Mouse (Mus musculus): ENCODE results near the gene Bpifa6. TPM values are rescaled to one million over a fixed set of nuclear protein-coding genes. Genes with fewer than 3 reads are reported as not detected.

The Bpifa6 gene
- not detected in 2 replicates for polyA plus RNA-seq (2014; fragmentation: Nextera tagmentation; extraction: Ambion mirVana)

DNA sequence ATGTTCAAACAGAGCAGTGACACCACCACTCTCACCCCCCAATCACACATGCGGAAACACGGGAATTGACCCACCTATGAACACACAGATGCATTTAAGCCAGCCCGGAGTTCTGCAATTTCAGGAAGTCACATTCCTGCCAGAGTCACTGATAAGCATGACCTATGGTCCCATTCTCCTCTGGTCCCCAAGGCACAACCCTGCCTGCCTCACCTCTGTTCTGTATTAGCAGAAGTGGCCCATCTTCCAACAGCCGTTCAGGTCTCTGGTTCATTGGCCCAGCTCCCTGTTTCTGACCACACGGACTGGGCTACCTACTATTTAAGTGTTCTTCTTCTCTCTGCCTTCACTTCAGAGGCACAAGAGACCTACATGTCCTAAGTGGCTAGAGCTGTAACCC, at the start of gene Bpifa6:
Bpifa6 (plus strand) TSS at position 364 of the 400 bp plus-strand sequence.
- ATAC-seq (ENCODE audit: low FRiP score) (no peak), DNase-seq (ENCODE audit: low spot score) (no peak)
- Histone ChIP-seq H3K9ac (no peak within 1 kb of the TSS), H3K9me3 (ENCODE audit: control insufficient read depth, low read length) (no peaks in the 10 kb centered on the region), H3K4me1 (replicated peaks; ENCODE audit: control insufficient read depth, insufficient read depth, low read length) (no peaks in the 10 kb centered on the region), H3K4me2 (replicated peaks) (no peak within 1 kb of the TSS), H3K4me3 (replicated peaks; ENCODE audit: low read length) (no peak within 1 kb of the TSS), H3K27ac (no peak within 1 kb of the TSS), H3K27me3 (ENCODE audit: control insufficient read depth, insufficient read depth, low read length) (no peaks in the 10 kb centered on the region), H3K36me3 (replicated peaks; ENCODE audit: control insufficient read depth, insufficient read depth) (no peaks in the 10 kb centered on the region)
- WGBS, result 91% methylated on average over 5 of the region's 5 CpGs

DNA sequence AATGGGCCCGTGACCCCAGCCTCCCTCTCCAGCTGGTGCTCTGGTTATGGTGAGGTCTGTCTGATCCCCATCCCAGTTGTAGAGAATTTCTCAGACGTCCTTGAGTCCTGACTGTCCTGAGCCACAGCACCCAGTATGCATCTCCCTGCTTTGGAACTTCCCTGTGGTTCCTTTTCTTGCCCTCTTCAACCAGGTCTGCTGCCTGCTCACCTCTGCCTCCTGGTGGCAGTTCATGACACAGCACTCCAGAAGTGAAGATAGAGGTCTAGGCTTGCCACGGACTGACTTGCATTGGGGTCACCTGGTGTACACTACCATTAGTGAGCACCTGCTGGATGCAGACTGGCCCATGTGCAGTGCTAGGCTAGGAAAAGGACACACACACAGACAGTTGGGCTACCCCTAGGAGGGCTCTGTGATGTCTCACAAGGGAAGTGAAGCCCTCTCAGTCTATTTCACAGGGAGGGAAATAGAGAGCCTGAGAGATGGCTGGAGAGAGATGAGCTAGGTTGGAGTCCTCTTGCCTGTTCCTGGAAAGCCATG, 44.8 kb upstream of the Bpifa6 start:
- ATAC-seq (ENCODE audit: low FRiP score) (no peak), DNase-seq (ENCODE audit: low spot score) (peak; percentile 63)
- H3K4me1 ChIP-seq (replicated peaks; ENCODE audit: control insufficient read depth, insufficient read depth, low read length), result peaks cover 7% of the 10 kb centered on the region

DNA sequence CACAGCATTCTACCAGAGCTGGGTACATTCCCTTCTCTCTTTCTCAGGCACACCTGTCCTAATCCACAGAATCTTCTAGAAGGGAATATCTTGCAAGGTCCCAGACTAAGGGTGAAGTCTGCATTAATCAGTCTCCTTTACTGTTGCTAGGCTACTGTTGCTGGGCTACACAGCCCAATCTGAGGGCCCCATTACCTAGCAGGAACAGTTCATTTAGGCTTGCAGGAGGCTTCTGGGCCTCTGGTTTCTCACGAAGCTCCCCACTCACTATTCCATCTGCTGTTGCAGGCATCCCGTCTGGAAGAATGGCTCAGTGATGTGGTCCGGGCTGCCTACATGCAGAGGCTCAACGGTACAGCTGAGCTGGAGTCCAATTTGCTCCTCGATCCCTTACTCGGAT, 43.6 kb upstream of the Bpifa6 start:
- Histone ChIP-seq H3K4me2 (replicated peaks) (no peak overlapping the region), H3K36me3 (replicated peaks; ENCODE audit: control insufficient read depth, insufficient read depth) (no peaks in the 10 kb centered on the region), H3K27me3 (ENCODE audit: control insufficient read depth, insufficient read depth, low read length) (no peaks in the 10 kb centered on the region), H3K9ac (no peak overlapping the region), H3K4me1 (replicated peaks; ENCODE audit: control insufficient read depth, insufficient read depth, low read length) (peaks cover 7% of the 10 kb centered on the region), H3K4me3 (replicated peaks; ENCODE audit: low read length) (no peak overlapping the region), H3K9me3 (ENCODE audit: control insufficient read depth, low read length) (no peaks in the 10 kb centered on the region), H3K27ac (no peak overlapping the region)
- ATAC-seq (ENCODE audit: low FRiP score), result 0 out of 2 replicates have a peak, but pooled peaks have one; percentile 59
- WGBS, result 46% methylated on average over 6 of the region's 6 CpGs
- no peak for DNase-seq (ENCODE audit: low spot score)

More for the DNA sequence above, 44.8 kb upstream of the Bpifa6 start:
- Histone ChIP-seq H3K9ac (no peak overlapping the region), H3K27ac (no peak overlapping the region), H3K27me3 (ENCODE audit: control insufficient read depth, insufficient read depth, low read length) (no peaks in the 10 kb centered on the region), H3K36me3 (replicated peaks; ENCODE audit: control insufficient read depth, insufficient read depth) (no peaks in the 10 kb centered on the region), H3K9me3 (ENCODE audit: control insufficient read depth, low read length) (no peaks in the 10 kb centered on the region), H3K4me2 (replicated peaks) (no peak overlapping the region), H3K4me3 (replicated peaks; ENCODE audit: low read length) (no peak overlapping the region)
- 41% methylated on average over 3 of the region's 3 CpGs for whole genome bisulfite sequencing

DNA sequence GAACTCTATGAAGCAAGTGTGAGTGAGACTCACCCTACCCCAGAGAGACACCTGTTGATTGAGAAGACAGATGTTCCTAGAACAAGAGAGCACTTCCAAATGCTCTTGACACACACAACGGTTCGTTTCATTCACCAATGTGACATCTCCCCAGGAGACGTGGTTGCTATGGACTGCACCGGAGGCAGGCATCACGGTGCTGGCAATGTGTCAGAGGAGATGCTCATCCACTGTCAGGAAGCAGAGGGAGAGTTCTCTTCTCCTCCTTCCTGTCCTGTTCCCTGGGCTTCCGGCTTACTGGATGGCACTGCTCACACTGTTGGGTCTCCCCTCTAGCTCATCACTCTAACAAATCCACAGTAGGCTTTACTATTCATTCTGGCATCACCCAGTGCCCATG, 41.4 kb upstream of the Bpifa6 start:
- H3K27me3 ChIP-seq (ENCODE audit: control insufficient read depth, insufficient read depth, low read length), result no peaks in the 10 kb centered on the region
- 51% methylated on average over 6 of the region's 6 CpGs for WGBS
- H3K9me3 ChIP-seq (ENCODE audit: control insufficient read depth, low read length), result no peaks in the 10 kb centered on the region
- no peak overlapping the region for H3K27ac ChIP-seq
- DNase-seq (ENCODE audit: low spot score) (no peak), ATAC-seq (ENCODE audit: low FRiP score) (no peak)
- no peaks in the 10 kb centered on the region for H3K36me3 ChIP-seq (replicated peaks; ENCODE audit: control insufficient read depth, insufficient read depth)
- no peak overlapping the region for H3K4me3 ChIP-seq (replicated peaks; ENCODE audit: low read length)
- H3K4me1 ChIP-seq (replicated peaks; ENCODE audit: control insufficient read depth, insufficient read depth, low read length), result peaks cover 7% of the 10 kb centered on the region
- no peak overlapping the region for H3K4me2 ChIP-seq (replicated peaks)
- H3K9ac ChIP-seq, result no peak overlapping the region

DNA sequence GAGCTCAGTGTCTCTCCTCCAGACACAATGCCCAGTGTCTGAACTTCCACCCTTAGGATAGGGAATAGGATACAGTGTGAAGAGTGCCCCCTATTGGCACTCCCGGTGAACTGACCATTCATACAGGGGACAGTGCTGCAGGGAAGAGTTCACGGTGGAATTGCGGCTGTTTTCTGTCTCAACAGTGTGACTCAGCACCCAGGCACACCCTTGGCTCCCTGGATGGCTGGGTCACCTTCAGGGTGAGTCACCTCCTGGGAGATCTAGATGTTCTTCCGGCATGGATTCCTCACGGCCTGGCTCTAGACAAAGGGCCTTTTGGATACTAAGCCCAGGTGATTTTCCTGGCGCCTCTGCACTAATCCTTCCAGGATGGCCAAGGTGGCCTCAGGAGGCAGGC, 39.4 kb upstream of the Bpifa6 start:
- ATAC-seq (ENCODE audit: low FRiP score), result no peak
- Histone ChIP-seq H3K27ac (no peak overlapping the region), H3K4me1 (replicated peaks; ENCODE audit: control insufficient read depth, insufficient read depth, low read length) (peaks cover 7% of the 10 kb centered on the region), H3K4me3 (replicated peaks; ENCODE audit: low read length) (no peak overlapping the region), H3K9me3 (ENCODE audit: control insufficient read depth, low read length) (no peaks in the 10 kb centered on the region), H3K4me2 (replicated peaks) (no peak overlapping the region), H3K27me3 (ENCODE audit: control insufficient read depth, insufficient read depth, low read length) (no peaks in the 10 kb centered on the region), H3K36me3 (replicated peaks; ENCODE audit: control insufficient read depth, insufficient read depth) (no peaks in the 10 kb centered on the region), H3K9ac (no peak overlapping the region)
- no peak for DNase-seq (ENCODE audit: low spot score)
- WGBS, result 94% methylated on average over 6 of the region's 6 CpGs

DNA sequence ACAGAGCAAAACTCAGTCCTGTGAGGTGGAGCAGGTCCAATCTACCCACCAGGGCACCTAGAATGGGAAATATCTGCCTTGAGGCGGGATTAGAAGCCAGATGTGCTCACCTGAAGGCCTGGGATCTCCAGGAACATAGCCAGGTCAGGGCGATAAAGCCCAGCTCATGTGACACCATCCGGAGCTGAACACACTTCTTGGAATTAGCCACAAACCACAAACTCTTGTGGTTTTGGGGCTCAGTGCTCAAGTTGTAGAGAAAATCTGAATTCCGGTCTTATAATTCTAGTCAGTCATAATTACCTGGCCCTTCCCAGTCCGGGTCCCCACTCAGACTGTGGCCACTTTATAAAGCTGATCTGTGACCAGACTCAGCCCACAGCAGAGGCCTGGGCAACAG, 36.9 kb upstream of the Bpifa6 start, which contains the start of gene Bpifb4:
Bpifb4 (plus strand) TSS at position 370 of the 400 bp plus-strand sequence.
- Histone ChIP-seq H3K27me3 (ENCODE audit: control insufficient read depth, insufficient read depth, low read length) (no peaks in the 10 kb centered on the region), H3K4me2 (replicated peaks) (no peak within 1 kb of the TSS), H3K9me3 (ENCODE audit: control insufficient read depth, low read length) (no peaks in the 10 kb centered on the region), H3K36me3 (replicated peaks; ENCODE audit: control insufficient read depth, insufficient read depth) (no peaks in the 10 kb centered on the region), H3K4me3 (replicated peaks; ENCODE audit: low read length) (no peak within 1 kb of the TSS), H3K9ac (no peak within 1 kb of the TSS), H3K27ac (no peak within 1 kb of the TSS), H3K4me1 (replicated peaks; ENCODE audit: control insufficient read depth, insufficient read depth, low read length) (no peaks in the 10 kb centered on the region)
- DNase-seq (ENCODE audit: low spot score) (no peak), ATAC-seq (ENCODE audit: low FRiP score) (no peak)
- WGBS, result 93% methylated on average over 5 of the region's 5 CpGs

DNA sequence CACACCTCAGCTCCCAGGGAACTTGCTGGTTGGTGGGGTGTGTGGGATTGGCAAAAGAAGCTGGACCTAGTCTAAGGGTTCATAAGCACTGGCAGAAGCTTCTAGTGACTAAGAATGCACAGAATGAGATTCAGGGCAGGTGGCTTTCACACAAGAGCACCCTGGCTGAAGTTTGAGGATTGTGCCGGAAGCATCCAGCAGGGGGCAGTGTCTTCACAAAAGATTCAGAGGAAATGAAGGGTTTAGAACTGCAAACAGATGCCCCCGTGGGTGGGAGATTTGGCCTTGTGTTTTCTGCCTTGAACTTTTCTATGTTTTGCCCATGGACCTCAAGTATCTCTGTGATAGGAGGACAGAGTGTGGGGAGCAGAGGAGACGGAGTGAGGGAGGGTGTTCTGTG, 31.2 kb upstream of the Bpifa6 start:
- Histone ChIP-seq H3K27me3 (ENCODE audit: control insufficient read depth, insufficient read depth, low read length) (no peaks in the 10 kb centered on the region), H3K9ac (no peak overlapping the region), H3K4me3 (replicated peaks; ENCODE audit: low read length) (no peak overlapping the region), H3K27ac (no peak overlapping the region), H3K36me3 (replicated peaks; ENCODE audit: control insufficient read depth, insufficient read depth) (no peaks in the 10 kb centered on the region), H3K9me3 (ENCODE audit: control insufficient read depth, low read length) (no peaks in the 10 kb centered on the region), H3K4me1 (replicated peaks; ENCODE audit: control insufficient read depth, insufficient read depth, low read length) (no peaks in the 10 kb centered on the region), H3K4me2 (replicated peaks) (no peak overlapping the region)
- DNase-seq (ENCODE audit: low spot score), result peak; percentile 64
- 47% methylated on average over 3 of the region's 3 CpGs for WGBS
- no peak for ATAC-seq (ENCODE audit: low FRiP score)

DNA sequence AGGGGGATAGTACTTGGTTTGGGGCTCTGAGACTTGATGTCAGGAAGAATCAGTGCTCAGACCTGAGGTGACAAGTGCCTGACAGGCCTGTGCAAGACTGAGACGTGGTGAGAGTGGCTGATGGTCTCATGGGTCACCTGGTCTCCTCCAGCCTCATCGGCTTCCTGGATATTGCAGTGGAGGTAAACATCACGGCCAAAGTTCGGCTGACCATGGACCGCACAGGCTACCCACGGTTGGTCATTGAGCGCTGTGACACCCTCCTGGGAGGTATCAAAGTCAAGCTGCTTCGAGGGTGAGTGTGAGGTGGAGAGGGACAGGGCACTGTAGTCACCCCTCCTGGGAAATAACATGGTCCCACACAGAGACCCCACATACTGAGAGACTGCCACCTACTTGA, 30.2 kb upstream of the Bpifa6 start:
- no peak overlapping the region for H3K9ac ChIP-seq
- ATAC-seq (ENCODE audit: low FRiP score) (no peak), DNase-seq (ENCODE audit: low spot score) (no peak)
- no peak overlapping the region for H3K4me2 ChIP-seq (replicated peaks)
- no peak overlapping the region for H3K27ac ChIP-seq
- 83% methylated on average over 8 of the region's 8 CpGs for WGBS
- H3K9me3 ChIP-seq (ENCODE audit: control insufficient read depth, low read length), result no peaks in the 10 kb centered on the region
- no peaks in the 10 kb centered on the region for H3K27me3 ChIP-seq (ENCODE audit: control insufficient read depth, insufficient read depth, low read length)
- no peaks in the 10 kb centered on the region for H3K4me1 ChIP-seq (replicated peaks; ENCODE audit: control insufficient read depth, insufficient read depth, low read length)
- no peaks in the 10 kb centered on the region for H3K36me3 ChIP-seq (replicated peaks; ENCODE audit: control insufficient read depth, insufficient read depth)
- no peak overlapping the region for H3K4me3 ChIP-seq (replicated peaks; ENCODE audit: low read length)

DNA sequence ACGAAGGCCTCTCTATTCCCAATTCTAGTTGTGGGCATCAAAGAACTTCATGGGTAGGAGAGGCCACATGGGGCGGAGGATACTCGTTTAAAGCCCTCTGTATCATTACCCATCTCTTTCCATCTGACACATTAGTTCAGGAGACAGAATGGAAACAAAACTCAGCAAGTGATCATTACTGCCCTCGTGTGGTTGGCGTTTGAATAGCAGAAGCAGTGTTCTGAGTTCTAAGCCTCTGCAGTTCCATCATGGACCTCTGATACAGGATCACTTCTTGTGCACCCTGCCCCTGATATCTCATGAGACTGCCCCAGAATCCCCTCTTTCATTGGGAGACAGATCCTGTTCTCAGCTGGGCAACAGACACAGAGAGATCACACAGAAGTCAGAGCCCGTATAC, 21.8 kb upstream of the Bpifa6 start:
- Histone ChIP-seq H3K27ac (no peak overlapping the region), H3K4me1 (replicated peaks; ENCODE audit: control insufficient read depth, insufficient read depth, low read length) (no peaks in the 10 kb centered on the region), H3K36me3 (replicated peaks; ENCODE audit: control insufficient read depth, insufficient read depth) (no peaks in the 10 kb centered on the region), H3K4me3 (replicated peaks; ENCODE audit: low read length) (no peak overlapping the region), H3K9me3 (ENCODE audit: control insufficient read depth, low read length) (no peaks in the 10 kb centered on the region), H3K4me2 (replicated peaks) (no peak overlapping the region), H3K9ac (no peak overlapping the region), H3K27me3 (ENCODE audit: control insufficient read depth, insufficient read depth, low read length) (no peaks in the 10 kb centered on the region)
- WGBS, result 28% methylated on average over 6 of the region's 6 CpGs
- no peak for ATAC-seq (ENCODE audit: low FRiP score)
- peak; percentile 84 for DNase-seq (ENCODE audit: low spot score)

DNA sequence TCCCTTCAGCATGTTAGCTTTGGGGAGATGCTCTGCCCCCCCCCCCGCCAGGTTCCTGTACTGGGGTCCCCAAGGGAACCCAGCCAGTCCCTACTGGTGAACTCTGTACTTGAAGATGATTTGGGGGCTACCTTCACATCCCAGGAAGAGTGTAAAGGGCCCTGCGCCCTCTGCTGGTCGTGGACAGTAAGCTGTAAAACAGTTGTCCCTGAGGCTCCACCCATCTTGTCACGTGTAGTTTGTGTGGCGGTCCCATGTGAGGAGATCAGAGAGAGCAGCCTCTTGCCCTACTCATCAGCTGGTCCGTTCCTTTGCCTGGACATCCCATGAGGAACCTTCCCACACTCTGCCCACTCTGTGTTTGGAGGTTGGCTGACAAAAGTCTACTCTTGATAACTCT, 20.9 kb upstream of the Bpifa6 start:
- Histone ChIP-seq H3K4me3 (replicated peaks; ENCODE audit: low read length) (no peak overlapping the region), H3K4me2 (replicated peaks) (peak overlapping the region; percentile 25; the same call in 1 of the 2 replicates), H3K9me3 (ENCODE audit: control insufficient read depth, low read length) (no peaks in the 10 kb centered on the region), H3K4me1 (replicated peaks; ENCODE audit: control insufficient read depth, insufficient read depth, low read length) (no peaks in the 10 kb centered on the region), H3K36me3 (replicated peaks; ENCODE audit: control insufficient read depth, insufficient read depth) (no peaks in the 10 kb centered on the region), H3K9ac (no peak overlapping the region), H3K27ac (no peak overlapping the region), H3K27me3 (ENCODE audit: control insufficient read depth, insufficient read depth, low read length) (no peaks in the 10 kb centered on the region)
- WGBS, result 6% methylated on average over 6 of the region's 6 CpGs
- ATAC-seq (ENCODE audit: low FRiP score) (no peak), DNase-seq (ENCODE audit: low spot score) (peak; percentile 56)
